Mouse (Mus musculus) liver, postnatal 0 days (tissue): ENCODE results near the gene Ppm1e.

Experiments
- CTCF ChIP-seq: sonication (generic); IDR thresholded peaks from 2 replicates; pipeline ENCODE4 v1.5.1; 2016; ENCODE audit warnings: antibody characterized with exemption, low read depth
- EP300 ChIP-seq: IDR thresholded peaks from 2 replicates; pipeline ENCODE4 v1.6.1; 2016; ENCODE audit warnings: antibody characterized with exemption, low read depth, mild to moderate bottlenecking

DNA sequence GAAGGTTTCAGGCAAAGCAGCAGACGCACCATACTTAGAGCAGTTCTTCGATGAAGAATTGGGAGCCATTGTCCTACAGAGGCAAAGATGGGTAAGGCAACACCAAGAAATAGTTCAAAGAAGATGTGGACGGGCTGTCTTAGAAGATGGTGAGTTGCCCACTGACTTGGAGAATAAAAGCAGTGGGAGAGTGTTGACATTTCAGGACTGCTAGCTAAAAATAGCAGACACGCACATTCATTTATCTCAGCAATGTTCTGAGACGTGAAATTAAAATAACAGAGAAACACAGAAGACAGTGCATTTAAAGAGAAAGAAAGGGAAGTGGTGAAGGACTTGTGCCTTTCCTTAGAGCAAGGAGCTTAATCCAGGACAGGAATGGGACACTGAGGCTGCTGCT, 59.8 kb downstream of the Ppm1e start:
- TF ChIP-seq CTCF (no peak), EP300 (no peak)
